In genomic region chr1:155574966-155575673, GRCm38 (mm10) we compare ENCODE assay signal across 9 mouse cellular contexts. TPM values are rescaled to one million over a fixed set of nuclear protein-coding genes. Genes with fewer than 3 reads are reported as not detected.
DNase-seq lines count a peak whose midpoint lies in the region; ATAC-seq and TF ChIP-seq lines count a peak whose summit lies in the region.
"Had no signal": no experiment of that assay in that cellular context is flagged by ENCODE, and none has a peak within 500 bp of the region (broad histone marks: within the 10 kb centered on the region; RNA-seq: fewer than 3 reads in every experiment).

No protein-coding gene starts in this region.

- peak; percentile 23; the same call in 1 of the 2 replicates for TF ChIP-seq CTCF in G1E (IDR thresholded peaks at IDR 0.05; ENCODE audit: low read depth, low read length)
- TF ChIP-seq CTCF in intestine, postnatal 0 days (IDR thresholded peaks at IDR 0.05; ENCODE audit: low read depth), result peak; percentile 79

- H3K4me3 ChIP-seq in G1E (ENCODE audit: low read depth, low read length), result no peak overlapping the region
- H3K4me3 ChIP-seq in forebrain, embryonic 16.5 days (replicated peaks; ENCODE audit: low read length), result no peak overlapping the region
- H3K4me3 ChIP-seq in intestine, postnatal 0 days (ENCODE audit: low read depth, low read length), result no peak overlapping the region
- H3K4me3 ChIP-seq in limb, embryonic 10.5 days, result no peak overlapping the region
- no peak overlapping the region for H3K4me3 ChIP-seq in neural tube, embryonic 12.5 days
- H3K4me3 ChIP-seq: erythroblast, embryonic 14.5 days had no signal

- no peaks in the 10 kb centered on the region for H3K27me3 ChIP-seq in G1E (ENCODE audit: insufficient read depth, low read length)
- H3K27me3 ChIP-seq in forebrain, embryonic 16.5 days (replicated peaks; ENCODE audit: control insufficient read depth, insufficient read depth, low read length), result no peaks in the 10 kb centered on the region
- H3K27me3 ChIP-seq in intestine, postnatal 0 days (replicated peaks; ENCODE audit: control insufficient read depth, insufficient read depth, low read length), result no peaks in the 10 kb centered on the region
- no peaks in the 10 kb centered on the region for H3K27me3 ChIP-seq in limb, embryonic 10.5 days (ENCODE audit: low read depth, poor library complexity, severe bottlenecking)
- no peaks in the 10 kb centered on the region for H3K27me3 ChIP-seq in neural tube, embryonic 12.5 days (replicated peaks)

- DNase-seq in 416B (ENCODE audit: low read depth) (peak; percentile 69), G1E (ENCODE audit: low spot score) (no peak)
- peak; percentile 77 to 82 for DNase-seq in cerebellum, adult 18-20 months
- peak; percentile 78 for DNase-seq in limb, embryonic 10.5 days (ENCODE audit: low spot score)
- DNase-seq in thymus, postnatal 14 days, result peak; percentile 69

- no peaks in the 10 kb centered on the region for H3K9me3 ChIP-seq in G1E (replicated peaks)
- no peaks in the 10 kb centered on the region for H3K9me3 ChIP-seq in forebrain, embryonic 16.5 days (ENCODE audit: control insufficient read depth, low read length)
- no peaks in the 10 kb centered on the region for H3K9me3 ChIP-seq in intestine, postnatal 0 days (ENCODE audit: control insufficient read depth)
- no peaks in the 10 kb centered on the region for H3K9me3 ChIP-seq in limb, embryonic 10.5 days (replicated peaks)
- no peaks in the 10 kb centered on the region for H3K9me3 ChIP-seq in neural tube, embryonic 12.5 days

- no peak for ATAC-seq in G1E (ENCODE audit: extremely low read depth, insufficient number of reproducible peaks, low FRiP score, poor library complexity, severe bottlenecking)
- ATAC-seq in forebrain, embryonic 16.5 days, result peak; percentile 47; the same call in 1 of the 2 replicates
- ATAC-seq in intestine, postnatal 0 days, result no peak
- ATAC-seq in neural tube, embryonic 12.5 days (ENCODE audit: low FRiP score, low read depth), result peak; percentile 13; the same call in 1 of the 2 replicates

- peaks cover 19% of the 10 kb centered on the region for H3K4me1 ChIP-seq in G1E (ENCODE audit: insufficient read depth, low read depth, low read length)
- 0 out of 2 replicates have a peak, but pooled peaks cover 2% of the 10 kb centered on the region for H3K4me1 ChIP-seq in forebrain, embryonic 16.5 days (replicated peaks; ENCODE audit: control insufficient read depth, insufficient read depth, low read length)
- H3K4me1 ChIP-seq in intestine, postnatal 0 days (replicated peaks; ENCODE audit: control insufficient read depth, insufficient read depth, low read length), result no peaks in the 10 kb centered on the region
- H3K4me1 ChIP-seq in limb, embryonic 10.5 days, result no peaks in the 10 kb centered on the region
- H3K4me1 ChIP-seq in neural tube, embryonic 12.5 days, result no peaks in the 10 kb centered on the region

- no peak overlapping the region for H3K9ac ChIP-seq in forebrain, embryonic 16.5 days (replicated peaks; ENCODE audit: low read depth, low read length)
- no peak overlapping the region for H3K9ac ChIP-seq in intestine, postnatal 0 days (ENCODE audit: low read depth, low read length)
- no peak overlapping the region for H3K9ac ChIP-seq in neural tube, embryonic 12.5 days

- no peak overlapping the region for H3K4me2 ChIP-seq in forebrain, embryonic 16.5 days (ENCODE audit: low read length)
- H3K4me2 ChIP-seq in intestine, postnatal 0 days (replicated peaks; ENCODE audit: low read depth), result no peak overlapping the region
- no peak overlapping the region for H3K4me2 ChIP-seq in neural tube, embryonic 12.5 days (replicated peaks)

- no peak overlapping the region for H3K27ac ChIP-seq in forebrain, embryonic 16.5 days (ENCODE audit: low read length)
- H3K27ac ChIP-seq in intestine, postnatal 0 days (ENCODE audit: low read depth, low read length), result no peak overlapping the region
- H3K27ac ChIP-seq in limb, embryonic 10.5 days, result no peak overlapping the region
- H3K27ac ChIP-seq in neural tube, embryonic 12.5 days, result no peak overlapping the region

- WGBS in forebrain, embryonic 16.5 days, result 29% methylated on average over 7 of the region's 7 CpGs
- WGBS in intestine, postnatal 0 days, result 24% methylated on average over 7 of the region's 7 CpGs
- 31% methylated on average over 7 of the region's 7 CpGs for WGBS in limb, embryonic 10.5 days
- 32% methylated on average over 7 of the region's 7 CpGs for WGBS in neural tube, embryonic 12.5 days

- peaks cover 58% of the 10 kb centered on the region for H3K36me3 ChIP-seq in G1E (replicated peaks)
- no peaks in the 10 kb centered on the region for H3K36me3 ChIP-seq in forebrain, embryonic 16.5 days (ENCODE audit: control insufficient read depth, insufficient read depth)
- 0 out of 2 replicates have a peak, but pooled peaks cover 6% of the 10 kb centered on the region for H3K36me3 ChIP-seq in intestine, postnatal 0 days (ENCODE audit: control insufficient read depth, insufficient read depth)
- peaks cover 25% of the 10 kb centered on the region for H3K36me3 ChIP-seq in limb, embryonic 10.5 days
- no peaks in the 10 kb centered on the region for H3K36me3 ChIP-seq in neural tube, embryonic 12.5 days

RNA-seq across cellular contexts. Expression of gene Acbd6, which starts 17.2 kb away (rescaled TPM):
- 74.8 and 86.7 TPM in 2 replicates for total RNA-seq in G1E (2014; fragmentation: Nextera tagmentation)
- 47.0 and 74.8 TPM in 2 replicates for total RNA-seq in G1E (2017)
- 445 and 569 TPM in 2 replicates for polyA plus RNA-seq in G1E (2012)
- 84.4 and 87.4 TPM in 2 replicates for polyA plus RNA-seq in forebrain, embryonic 16.5 days (2015; fragmentation: Nextera tagmentation; extraction: Ambion mirVana)
- 49.4 and 49.7 TPM in 2 replicates for polyA plus RNA-seq in intestine, postnatal 0 days (2015; fragmentation: Nextera tagmentation; extraction: Ambion mirVana)
- polyA plus RNA-seq in limb, embryonic 10.5 days (2016; fragmentation: Nextera tagmentation; extraction: Ambion mirVana), result 88.9 and 89.4 TPM in 2 replicates
- 97.7 and 102 TPM in 2 replicates for polyA plus RNA-seq in neural tube, embryonic 12.5 days (2016; fragmentation: Nextera tagmentation; extraction: Ambion mirVana)

Comparison
In these comparisons a context has a peak if more than half of its experiments do, and no peak if none do; other contexts are left out.
1. ATAC-seq: peak in forebrain, embryonic 16.5 days (single experiment) and neural tube, embryonic 12.5 days (single experiment); none in G1E (single experiment) and intestine, postnatal 0 days (single experiment).